Mouse (Mus musculus) midbrain, embryonic 12.5 days (tissue): ENCODE data around the gene Vasn. TPM values are rescaled to one million over a fixed set of nuclear protein-coding genes. Genes with fewer than 3 reads are reported as not detected.

Experiments
- ATAC-seq: fragments of 200-750 bp; cut with Nextera tagmentation; 2 replicates; pipeline ENCODE4 v1.8.0; 2017; ENCODE audit warnings: low read depth, moderate TSS enrichment, moderate library complexity; ENCODE audit not compliant: low FRiP score
- H3K27ac ChIP-seq: fragments of 300-500 bp; sonication (generic); replicated peaks from 2 replicates; pipeline ENCODE4 v1.5.1; 2016; ENCODE audit warnings: mild to moderate bottlenecking
- H3K27me3 ChIP-seq: fragments of 300-500 bp; sonication (generic); 2 replicates; pipeline ENCODE4 v1.6.1; 2016; ENCODE audit warnings: mild to moderate bottlenecking
- H3K36me3 ChIP-seq: fragments of 300-500 bp; sonication (generic); 2 replicates; pipeline ENCODE4 v1.6.1; 2016
- H3K4me1 ChIP-seq: fragments of 300-500 bp; sonication (generic); 2 replicates; pipeline ENCODE4 v1.6.1; 2016
- H3K4me2 ChIP-seq: fragments of 300-500 bp; sonication (generic); replicated peaks from 2 replicates; pipeline ENCODE4 v1.6.1; 2016; ENCODE audit warnings: mild to moderate bottlenecking, moderate library complexity
- H3K4me3 ChIP-seq: fragments of 300-500 bp; sonication (generic); 2 replicates; pipeline ENCODE4 v1.5.1; 2016; ENCODE audit warnings: mild to moderate bottlenecking
- H3K9ac ChIP-seq: fragments of 300-500 bp; sonication (generic); replicated peaks from 2 replicates; pipeline ENCODE4 v1.6.1; 2016; ENCODE audit warnings: mild to moderate bottlenecking, moderate library complexity
- H3K9me3 ChIP-seq: fragments of 300-500 bp; sonication (generic); 2 replicates; pipeline ENCODE4 v1.6.1; 2016; ENCODE audit warnings: mild to moderate bottlenecking
- WGBS: fragments of 180-500 bp; shearing (Covaris S2); methylation state at CpG from one replicate; pipeline ENCODE4 v1.1.7; 2016; 5-methylcytosine and 5-hydroxymethylcytosine counted together
- polyA plus RNA-seq: library from polyadenylated mRNA; unstranded; fragments of >200 nt; fragmentation: Nextera tagmentation; extraction: Ambion mirVana; gene quantifications from 2 replicates; pipeline ENCODE4 v1.2.1, GENCODE M21; 2016

Gene Vasn
- polyA plus RNA-seq, 1 experiment from 2014 or later: 11.1 TPM

DNA sequence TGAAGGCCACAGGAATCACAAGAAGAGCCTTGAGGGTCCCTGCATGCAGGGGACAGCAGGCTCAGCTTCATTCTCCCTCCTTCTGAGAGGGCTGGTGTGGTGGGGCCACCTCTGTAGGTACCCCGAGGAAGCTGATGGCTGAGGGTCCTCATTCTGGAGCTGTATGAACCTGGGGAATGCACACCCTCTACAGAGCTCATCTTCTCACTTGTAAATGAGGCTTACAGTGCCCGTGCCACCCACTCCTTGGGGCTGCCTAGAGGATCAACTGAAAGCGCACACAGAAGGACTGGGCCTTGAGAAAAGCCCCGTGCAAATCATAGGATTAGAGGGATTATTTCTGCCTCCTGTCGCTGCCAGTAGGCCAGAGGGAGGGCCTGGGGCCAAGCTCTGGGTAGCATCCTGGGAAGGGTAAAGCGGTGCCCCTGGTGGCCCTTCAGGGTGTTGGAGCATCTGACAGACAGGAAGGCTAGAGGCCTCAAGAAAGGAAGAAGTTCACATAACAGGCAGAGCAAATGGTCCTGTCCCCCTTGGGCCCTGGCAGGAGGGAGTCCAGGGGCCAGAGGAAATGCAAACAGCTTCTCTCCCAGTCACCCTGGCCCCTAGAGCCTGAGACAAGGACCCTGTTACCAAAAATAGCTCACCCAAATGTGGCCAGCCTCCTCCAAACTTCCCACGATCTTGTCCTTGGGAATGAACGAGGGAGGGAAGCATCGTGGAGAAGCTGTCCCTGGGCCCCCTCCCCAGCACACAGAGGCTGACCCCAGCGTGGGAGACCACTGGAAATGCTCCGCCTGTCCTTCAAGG lies 16.2 kb downstream of the Vasn start:
- ATAC-seq: peak; percentile 73; the same call in 1 of the 2 replicates
- Histone ChIP-seq H3K36me3 (peaks cover 17% of the 10 kb centered on the region), H3K9me3 (no peaks in the 10 kb centered on the region), H3K9ac (peak overlapping the region; percentile 15; the same call in 1 of the 2 replicates), H3K4me3 (no peak overlapping the region), H3K27ac (peak overlapping the region; percentile 60), H3K4me2 (no peak overlapping the region), H3K4me1 (peaks cover 34% of the 10 kb centered on the region), H3K27me3 (no peaks in the 10 kb centered on the region)
- WGBS: 18% methylated on average over 11 of the region's 11 CpGs

- H3K4me2 ChIP-seq: no peak overlapping the region
- H3K27ac ChIP-seq: peak overlapping the region; percentile 60; the same call in 1 of the 2 replicates
- 66% methylated on average over 9 of the region's 9 CpGs for WGBS
- ATAC-seq: no peak
- no peak overlapping the region for H3K9ac ChIP-seq
- peaks cover 33% of the 10 kb centered on the region for H3K4me1 ChIP-seq
- H3K27me3 ChIP-seq: no peaks in the 10 kb centered on the region
- H3K9me3 ChIP-seq: no peaks in the 10 kb centered on the region
- peaks cover 21% of the 10 kb centered on the region for H3K36me3 ChIP-seq
- no peak overlapping the region for H3K4me3 ChIP-seq
Measured at GRCm38 (mm10) chr16:4656571-4657081, 16.9 kb downstream of the Vasn start.

DNA sequence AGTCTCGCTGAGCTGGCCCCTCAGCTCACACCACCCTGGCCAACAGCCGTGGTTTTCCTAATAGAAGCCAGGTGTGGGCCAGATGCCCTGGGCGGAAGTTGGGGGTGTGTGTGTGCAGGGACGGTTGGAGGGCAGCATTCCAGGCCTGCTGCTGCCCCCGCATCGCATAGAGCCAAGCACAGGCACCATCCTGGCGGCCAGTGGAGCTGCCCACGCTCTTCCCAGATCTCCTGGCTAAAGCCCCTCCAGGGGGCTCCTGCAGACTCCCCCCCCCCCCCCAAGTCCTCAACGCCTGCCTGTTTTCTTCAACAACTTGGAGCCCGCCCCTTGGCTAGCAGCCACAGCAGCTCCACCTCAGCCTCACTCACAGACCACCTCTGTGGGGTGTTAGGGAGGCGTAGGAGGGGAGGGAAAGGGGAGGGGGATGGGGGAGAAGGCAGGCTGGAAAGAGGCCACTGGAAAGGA lies 19.1 kb downstream of the Vasn start:
- H3K4me3 ChIP-seq: no peak overlapping the region
- H3K9ac ChIP-seq: 0 out of 2 replicates have a peak overlapping the region, but pooled peaks have one; percentile 39
- H3K4me2 ChIP-seq: 0 out of 2 replicates have a peak overlapping the region, but pooled peaks have one; percentile 4
- H3K36me3 ChIP-seq: peaks cover 12% of the 10 kb centered on the region
- H3K9me3 ChIP-seq: no peaks in the 10 kb centered on the region
- H3K27ac ChIP-seq: 0 out of 2 replicates have a peak overlapping the region, but pooled peaks have one; percentile 15
- WGBS: 22% methylated on average over 11 of the region's 11 CpGs
- peak; percentile 21; the same call in 1 of the 2 replicates for ATAC-seq
- H3K4me1 ChIP-seq: peaks cover 28% of the 10 kb centered on the region
- H3K27me3 ChIP-seq: no peaks in the 10 kb centered on the region

- no peak for ATAC-seq
- H3K36me3 ChIP-seq: peaks cover 8% of the 10 kb centered on the region; the same call in 1 of the 2 replicates
- no peaks in the 10 kb centered on the region for H3K27me3 ChIP-seq
- 0 out of 2 replicates have a peak overlapping the region, but pooled peaks have one; percentile 15 for H3K27ac ChIP-seq
- no peak overlapping the region for H3K9ac ChIP-seq
- no peak overlapping the region for H3K4me2 ChIP-seq
- no peak overlapping the region for H3K4me3 ChIP-seq
- WGBS: 15% methylated on average over 2 of the region's 2 CpGs
- H3K9me3 ChIP-seq: no peaks in the 10 kb centered on the region
- peaks cover 28% of the 10 kb centered on the region for H3K4me1 ChIP-seq
Measured at GRCm38 (mm10) chr16:4659326-4659725, 19.6 kb downstream of the Vasn start.

- Histone ChIP-seq H3K27ac (no peak overlapping the region), H3K4me3 (no peak overlapping the region), H3K9ac (no peak overlapping the region), H3K9me3 (no peaks in the 10 kb centered on the region), H3K4me2 (no peak overlapping the region), H3K36me3 (peaks cover 8% of the 10 kb centered on the region; the same call in 1 of the 2 replicates), H3K27me3 (no peaks in the 10 kb centered on the region), H3K4me1 (peaks cover 10% of the 10 kb centered on the region)
- WGBS: 75% methylated on average over 2 of the region's 2 CpGs
- no peak for ATAC-seq
Measured at GRCm38 (mm10) chr16:4661605-4662004, 21.9 kb downstream of the Vasn start.

DNA sequence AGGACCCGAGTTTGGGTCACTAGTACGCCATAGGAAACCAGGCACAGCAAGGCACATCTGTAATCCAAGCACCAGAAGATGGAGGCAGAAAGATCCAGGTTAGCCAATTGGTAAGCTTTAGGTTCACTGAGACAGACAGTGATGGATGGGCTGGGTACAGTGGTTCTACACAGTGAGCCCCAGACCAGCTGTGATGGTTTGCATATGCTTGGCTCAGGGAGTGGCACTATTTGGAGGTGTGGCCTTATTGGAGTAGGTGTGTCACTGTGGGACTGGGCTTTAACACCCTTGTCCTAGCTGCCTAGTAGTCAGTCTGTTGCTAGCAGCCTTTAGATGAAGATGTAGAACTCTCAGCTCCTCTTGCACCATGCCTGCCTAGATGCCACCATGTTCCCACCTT lies 24.1 kb downstream of the Vasn start:
- Histone ChIP-seq H3K4me3 (no peak overlapping the region), H3K9me3 (no peaks in the 10 kb centered on the region), H3K36me3 (peaks cover 18% of the 10 kb centered on the region), H3K4me2 (no peak overlapping the region), H3K9ac (no peak overlapping the region), H3K27ac (no peak overlapping the region), H3K4me1 (peaks cover 6% of the 10 kb centered on the region), H3K27me3 (no peaks in the 10 kb centered on the region)
- WGBS: 86% methylated on average over 2 of the region's 2 CpGs
- ATAC-seq: no peak

DNA sequence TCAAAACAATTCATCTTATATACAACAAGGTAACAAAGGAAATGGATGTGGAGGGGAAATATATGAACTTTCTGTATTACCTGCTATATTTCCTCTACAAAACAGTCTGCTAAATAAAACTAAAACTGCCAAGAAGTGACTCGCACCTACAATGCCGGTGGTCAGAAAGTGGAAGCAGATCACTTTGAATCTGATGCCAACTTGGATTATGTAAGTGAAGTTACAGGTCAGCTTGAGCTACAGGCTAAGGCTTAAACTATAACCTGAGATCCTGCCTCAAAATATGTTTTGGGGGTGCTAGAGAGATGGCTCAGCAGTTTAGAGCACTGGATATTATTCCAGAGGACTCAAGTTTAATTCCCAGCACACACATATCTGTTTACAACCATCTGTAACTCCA lies 26.0 kb downstream of the Vasn start:
- H3K9ac ChIP-seq: no peak overlapping the region
- no peak overlapping the region for H3K27ac ChIP-seq
- no peaks in the 10 kb centered on the region for H3K27me3 ChIP-seq
- WGBS: 93% methylated on average over 2 of the region's 2 CpGs
- H3K4me3 ChIP-seq: no peak overlapping the region
- H3K9me3 ChIP-seq: no peaks in the 10 kb centered on the region
- peaks cover 28% of the 10 kb centered on the region for H3K36me3 ChIP-seq
- no peaks in the 10 kb centered on the region for H3K4me1 ChIP-seq
- no peak overlapping the region for H3K4me2 ChIP-seq
- ATAC-seq: no peak

- peak; percentile 70; the same call in 1 of the 2 replicates for ATAC-seq
Measured at GRCm38 (mm10) chr16:4667190-4667808, 27.6 kb downstream of the Vasn start.

GRCm38 (mm10) chr16:4670317-4670716 lies 30.6 kb downstream of the Vasn start:
- Histone ChIP-seq H3K9ac (no peak overlapping the region), H3K36me3 (peaks cover 26% of the 10 kb centered on the region), H3K4me3 (no peak overlapping the region), H3K27ac (no peak overlapping the region), H3K4me2 (no peak overlapping the region), H3K27me3 (no peaks in the 10 kb centered on the region), H3K4me1 (no peaks in the 10 kb centered on the region), H3K9me3 (no peaks in the 10 kb centered on the region)
- WGBS: 83% methylated on average over 5 of the region's 5 CpGs
- ATAC-seq: no peak

More at GRCm38 (mm10) chr16:4667190-4667808, 27.6 kb downstream of the Vasn start:
- 29% methylated on average over 3 of the region's 3 CpGs for WGBS
- no peaks in the 10 kb centered on the region for H3K9me3 ChIP-seq
- H3K9ac ChIP-seq: no peak overlapping the region
- H3K4me3 ChIP-seq: no peak overlapping the region
- H3K27ac ChIP-seq: no peak overlapping the region
- no peaks in the 10 kb centered on the region for H3K4me1 ChIP-seq
- no peaks in the 10 kb centered on the region for H3K27me3 ChIP-seq
- H3K4me2 ChIP-seq: no peak overlapping the region
- H3K36me3 ChIP-seq: peaks cover 23% of the 10 kb centered on the region

- Histone ChIP-seq H3K36me3 (peaks cover 24% of the 10 kb centered on the region), H3K4me2 (no peak overlapping the region), H3K27ac (no peak overlapping the region), H3K9ac (no peak overlapping the region), H3K9me3 (no peaks in the 10 kb centered on the region), H3K4me1 (peaks cover 8% of the 10 kb centered on the region), H3K4me3 (no peak overlapping the region), H3K27me3 (no peaks in the 10 kb centered on the region)
- ATAC-seq: no peak
- 85% methylated on average over 4 of the region's 4 CpGs for WGBS
Measured at GRCm38 (mm10) chr16:4674091-4674490, 34.4 kb downstream of the Vasn start.

DNA sequence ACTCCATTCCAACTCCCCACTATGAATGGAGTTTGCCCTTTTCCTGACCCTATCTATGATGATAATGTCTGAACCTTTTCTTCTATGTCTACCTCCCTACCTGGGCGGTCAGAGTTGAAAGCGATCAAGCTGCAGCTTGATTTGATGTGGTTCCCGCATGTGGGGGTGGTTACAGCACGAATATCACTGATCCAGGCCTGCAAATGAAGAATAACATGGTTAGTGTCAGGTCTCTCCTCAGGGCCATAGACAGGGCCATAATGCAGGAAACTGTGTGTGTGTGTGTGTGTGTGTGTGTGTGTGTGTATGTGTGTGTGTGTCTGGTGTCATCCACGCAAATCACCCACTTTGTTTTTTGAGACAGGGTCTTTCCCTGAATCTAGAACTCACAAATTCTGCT lies 37.1 kb downstream of the Vasn start:
- no peak for ATAC-seq
- WGBS: 92% methylated on average over 5 of the region's 5 CpGs
- Histone ChIP-seq H3K27ac (no peak overlapping the region), H3K4me3 (no peak overlapping the region), H3K4me1 (peaks cover 13% of the 10 kb centered on the region), H3K9me3 (no peaks in the 10 kb centered on the region), H3K4me2 (no peak overlapping the region), H3K36me3 (peaks cover 13% of the 10 kb centered on the region), H3K27me3 (no peaks in the 10 kb centered on the region), H3K9ac (no peak overlapping the region)

DNA sequence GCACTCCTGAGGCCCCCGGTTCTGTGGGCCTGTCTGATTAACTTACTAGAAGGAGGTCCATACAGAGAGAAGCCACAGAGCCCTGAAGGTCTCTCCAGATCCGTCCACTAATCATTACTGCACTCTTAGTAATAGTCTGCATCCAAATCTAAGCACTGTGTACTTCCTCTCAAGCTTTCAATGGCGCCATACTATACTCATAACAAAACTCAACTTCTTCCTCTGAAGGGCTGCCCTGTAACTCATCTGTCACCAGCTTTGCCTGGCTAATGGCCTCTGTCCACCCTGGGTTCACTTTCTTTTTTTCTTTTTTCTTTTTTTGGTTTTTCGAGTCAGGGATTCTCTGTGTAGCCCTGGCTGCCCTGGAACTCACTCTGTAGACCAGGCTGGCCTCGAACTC lies 38.3 kb downstream of the Vasn start:
- Histone ChIP-seq H3K4me1 (peaks cover 16% of the 10 kb centered on the region), H3K27me3 (no peaks in the 10 kb centered on the region), H3K4me3 (no peak overlapping the region), H3K27ac (no peak overlapping the region), H3K9me3 (no peaks in the 10 kb centered on the region), H3K36me3 (peaks cover 13% of the 10 kb centered on the region), H3K9ac (no peak overlapping the region), H3K4me2 (no peak overlapping the region)
- WGBS: 90% methylated on average over 5 of the region's 5 CpGs
- no peak for ATAC-seq
